Mouse (Mus musculus) cerebellum, postnatal 4 days (tissue): ENCODE measurements around the gene Zfp82.

ENCODE experiments used
- DNase-seq, 2 experiments: peaks; one replicate each; pipeline ENCODE4 v3.0.0; 2022; ENCODE audit warnings: low spot score in 2 of 2, mixed read lengths in 1 of 2

The Zfp82 gene

DNA sequence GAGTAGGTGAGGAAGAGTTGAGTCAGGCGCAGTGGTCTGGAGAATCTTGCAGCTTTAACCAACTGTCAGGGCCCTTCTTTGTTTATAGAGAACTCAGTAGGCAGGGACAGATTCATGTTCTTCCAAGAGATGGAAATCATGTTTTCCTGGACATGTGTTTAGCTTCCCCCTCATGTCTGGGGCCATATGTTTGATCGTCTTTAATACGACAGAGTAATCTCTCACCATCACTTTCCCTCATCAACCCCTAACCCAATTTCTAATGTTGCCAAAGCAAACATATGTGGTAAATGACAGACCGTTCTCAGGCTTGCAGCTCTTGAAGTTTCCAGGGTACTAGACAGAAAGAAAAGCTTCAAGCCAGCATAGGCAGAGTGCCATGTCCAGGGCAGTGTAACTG lies 24.6 kb downstream of the Zfp82 start:
- no peak for DNase-seq

DNA sequence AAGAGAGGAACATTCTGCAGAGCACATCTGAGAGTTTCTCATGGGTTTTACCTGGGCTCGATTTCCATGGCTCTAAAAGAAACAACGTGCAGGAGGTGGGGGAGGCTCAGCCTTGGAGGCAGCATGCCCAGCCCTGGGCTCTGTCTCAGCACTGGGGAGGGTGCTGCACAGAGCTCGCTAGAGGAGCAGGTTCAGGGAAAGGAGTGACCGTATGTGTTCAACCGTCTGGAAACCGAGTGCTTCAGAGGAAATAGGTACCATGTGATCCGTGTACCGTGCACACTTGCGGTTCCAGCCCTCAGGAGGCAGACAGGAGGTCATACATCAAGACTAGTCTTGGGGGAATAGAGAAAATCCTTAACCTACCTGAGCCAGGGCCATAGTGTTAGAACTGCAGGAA lies 28.3 kb downstream of the Zfp82 start:
- DNase-seq: no peak

DNA sequence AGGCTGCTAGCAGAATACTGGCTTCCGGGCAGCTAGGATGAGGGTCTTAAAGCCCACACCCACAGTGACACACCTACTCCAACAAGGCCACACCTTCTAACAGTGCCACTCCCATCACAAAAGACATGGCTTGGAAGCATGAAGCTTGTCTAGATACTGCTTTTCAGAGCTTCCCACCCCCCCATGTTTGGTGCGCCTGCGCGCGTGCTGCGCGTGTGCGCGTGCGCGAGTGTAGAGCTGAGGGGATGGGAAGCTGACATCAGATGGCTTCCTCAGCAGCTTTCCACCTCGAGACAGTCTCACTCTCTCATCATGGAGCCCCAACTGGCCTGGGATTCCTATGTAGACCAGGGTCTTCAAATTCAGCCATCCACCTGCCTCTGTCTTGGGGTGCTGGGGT lies 38.4 kb downstream of the Zfp82 start:
- DNase-seq: no peak

DNA sequence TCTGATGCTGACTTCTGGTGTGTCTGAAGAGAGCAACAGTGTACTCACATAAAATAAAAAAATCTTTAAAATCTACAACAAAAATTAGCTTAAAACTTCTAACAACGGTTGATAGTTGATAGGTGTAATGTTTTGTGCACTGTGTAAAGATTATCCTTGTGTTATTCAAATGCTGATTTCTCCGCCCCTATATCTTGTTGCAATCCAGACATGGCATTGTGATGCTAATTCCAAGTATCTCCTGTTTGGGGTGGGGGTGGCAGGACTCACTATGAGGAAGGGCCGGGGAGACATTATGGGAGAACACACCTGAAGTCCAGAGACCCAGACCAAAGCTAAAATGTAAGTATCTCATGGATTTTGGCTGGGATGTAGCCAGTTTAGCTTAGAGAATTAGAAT lies 41.3 kb downstream of the Zfp82 start:
- DNase-seq: no peak

- no peak for DNase-seq
These were observed 42.0 kb downstream of the Zfp82 start for GRCm38 (mm10) chr7:30030677-30031076.

GRCm38 (mm10) chr7:30028572-30028971 lies 44.1 kb downstream of the Zfp82 start:
- DNase-seq: no peak

DNA sequence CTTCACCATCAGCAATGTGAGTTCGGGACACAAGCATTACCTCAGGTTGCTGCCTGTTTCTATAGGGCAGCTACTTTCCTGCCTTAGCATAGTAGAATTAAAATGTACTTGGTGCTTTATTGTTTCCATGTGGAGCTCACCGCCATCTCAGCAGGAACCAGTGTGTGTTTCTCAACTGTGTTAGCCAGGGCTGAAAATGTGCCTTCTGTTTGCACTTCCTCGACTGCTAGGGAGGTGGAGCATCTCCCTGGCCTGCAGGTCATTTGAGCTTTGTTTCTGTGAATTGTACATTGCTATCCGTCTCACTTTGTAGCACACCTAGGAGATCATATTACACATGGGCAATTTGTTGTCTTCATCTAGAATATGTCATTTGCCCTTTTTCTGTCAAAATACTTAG lies 45.4 kb downstream of the Zfp82 start:
- DNase-seq: no peak

DNA sequence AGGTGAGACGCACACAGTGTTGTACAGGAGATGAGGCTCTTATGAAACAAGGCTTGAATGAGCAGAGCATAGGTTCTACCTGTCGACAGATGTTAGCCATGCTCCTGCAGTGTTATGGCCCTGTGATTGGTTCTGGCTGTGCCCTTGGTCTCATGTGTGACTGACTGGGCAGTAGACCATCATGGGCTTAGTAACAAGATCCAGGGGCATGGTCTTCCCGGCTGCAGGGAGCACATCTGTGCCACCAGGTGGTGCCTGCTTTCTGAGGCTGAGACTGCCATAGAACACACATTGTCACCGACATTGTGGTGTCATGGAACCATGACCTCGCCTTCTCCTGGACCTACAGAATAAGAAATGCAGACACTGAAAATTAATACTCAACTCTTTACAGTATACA lies 47.3 kb downstream of the Zfp82 start:
- DNase-seq: no peak

GRCm38 (mm10) chr7:30023800-30024199 lies 48.9 kb downstream of the Zfp82 start:
- DNase-seq: no peak

DNA sequence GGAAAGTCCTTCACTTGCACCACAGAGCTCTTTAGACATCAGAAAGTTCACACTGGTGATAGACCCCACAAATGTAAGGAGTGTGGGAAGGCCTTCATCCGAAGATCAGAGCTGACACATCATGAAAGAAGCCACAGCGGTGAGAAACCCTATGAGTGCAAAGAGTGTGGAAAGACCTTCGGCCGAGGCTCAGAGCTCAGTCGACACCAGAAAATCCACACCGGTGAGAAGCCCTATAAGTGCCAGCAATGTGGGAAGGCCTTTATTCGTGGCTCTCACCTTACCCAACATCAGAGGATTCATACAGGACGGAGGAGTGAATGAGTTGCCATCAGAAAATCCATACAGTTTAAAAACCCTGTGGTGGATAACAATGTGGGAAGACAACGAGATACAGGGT lies 49.4 kb downstream of the Zfp82 start:
- DNase-seq: no peak

GRCm38 (mm10) chr7:30019543-30019942 lies 53.2 kb downstream of the Zfp82 start:
- no peak for DNase-seq

DNA sequence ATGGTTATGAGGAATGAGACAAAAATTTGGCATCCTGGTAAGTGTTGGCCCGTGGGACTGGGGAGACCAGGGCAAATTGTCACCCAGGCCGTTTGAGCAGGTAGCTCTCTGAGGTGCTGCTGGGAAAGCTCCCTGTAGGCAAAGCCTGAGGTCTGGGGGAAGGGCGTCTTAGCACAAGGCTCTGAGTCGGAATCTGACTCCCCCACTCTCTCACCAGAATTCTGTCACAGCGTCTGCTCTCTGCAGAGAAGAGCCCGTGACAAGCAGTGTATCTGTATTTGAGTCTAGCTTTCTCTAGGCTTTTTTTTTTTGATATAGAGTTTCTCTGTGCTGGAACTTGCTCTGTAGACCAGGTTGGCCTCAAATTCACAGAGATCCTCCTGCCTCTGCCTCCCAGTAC lies 55.5 kb downstream of the Zfp82 start:
- DNase-seq: no peak

DNA sequence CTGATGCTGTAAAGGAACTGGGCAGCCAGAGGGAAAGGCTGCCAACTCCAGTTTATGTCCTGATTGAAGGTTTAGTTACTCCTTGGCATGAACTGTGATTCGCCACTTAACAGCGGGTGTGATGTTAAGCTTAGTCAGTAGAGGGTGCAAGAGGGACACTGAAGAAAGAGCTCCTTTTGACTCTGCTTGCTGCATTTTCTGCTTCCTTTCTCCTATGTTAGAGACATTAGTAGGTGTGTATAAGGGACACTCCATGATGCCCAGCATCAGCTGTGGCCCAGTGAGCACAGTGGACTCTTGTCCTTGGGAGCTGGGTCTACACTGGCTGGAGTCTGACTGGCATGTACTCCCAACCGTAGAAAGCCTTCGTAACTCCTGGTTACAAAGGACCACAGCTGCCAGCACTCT lies 59.7 kb downstream of the Zfp82 start:
- DNase-seq: peak; percentile 38 to 57

GRCm38 (mm10) chr7:30010551-30011195 lies 62.0 kb downstream of the Zfp82 start:
- DNase-seq: no peak

DNA sequence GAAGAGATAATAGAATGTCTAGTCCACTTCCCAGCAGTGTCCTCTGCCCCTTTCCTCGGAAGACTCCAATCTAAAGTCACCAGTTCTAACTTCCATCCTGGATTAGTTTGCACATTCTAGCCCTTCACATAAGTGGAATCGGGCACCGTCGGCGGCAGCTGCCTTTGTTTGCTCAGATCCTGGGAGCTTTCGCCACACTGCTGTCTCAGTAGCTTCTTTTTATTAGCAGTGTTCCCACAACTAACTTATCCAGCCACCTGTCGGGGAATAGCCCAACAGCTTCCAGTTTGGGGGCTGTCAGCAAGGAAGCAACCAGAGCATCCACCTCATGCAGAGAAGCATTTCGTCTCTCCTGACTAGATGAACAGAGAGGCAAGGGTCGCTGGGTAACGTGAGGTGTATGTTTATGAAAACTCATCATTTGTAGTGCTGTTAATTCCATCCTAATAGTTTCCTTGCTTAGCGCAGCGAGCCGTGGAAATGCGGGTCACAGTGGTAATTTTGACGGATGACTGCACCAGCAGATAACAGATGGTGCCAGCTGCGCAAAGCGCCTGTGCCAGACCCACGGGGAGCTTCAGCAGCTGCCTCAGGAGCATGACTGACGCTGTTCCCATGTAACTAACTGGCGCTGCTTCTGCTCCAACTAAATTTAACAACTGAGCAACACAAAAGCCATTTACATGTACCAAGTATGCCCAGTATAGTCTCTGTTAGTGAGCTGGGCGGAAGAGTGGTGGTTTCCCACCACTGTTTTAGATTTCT lies 63.2 kb downstream of the Zfp82 start:
- DNase-seq: peak in 1 of 2 experiments; percentile 65

GRCm38 (mm10) chr7:30008020-30008690 lies 64.5 kb downstream of the Zfp82 start:
- no peak for DNase-seq

GRCm38 (mm10) chr7:30007601-30008000 lies 65.1 kb downstream of the Zfp82 start:
- no peak for DNase-seq
